Mouse (Mus musculus) left cerebral cortex, adult 9 months (tissue): ENCODE results near the gene Gpr173.
"Not testable (repeated sequence)": the region's sequence is repeated elsewhere in the genome, so short reads cannot be mapped to it uniquely, and the experiment has no call there.

Experiments used
- DNase-seq, 2 experiments: peaks; one replicate each; pipeline ENCODE4 v3.0.0; 2022; ENCODE audit warnings: low spot score in 2 of 2

Gpr173 gene

DNA sequence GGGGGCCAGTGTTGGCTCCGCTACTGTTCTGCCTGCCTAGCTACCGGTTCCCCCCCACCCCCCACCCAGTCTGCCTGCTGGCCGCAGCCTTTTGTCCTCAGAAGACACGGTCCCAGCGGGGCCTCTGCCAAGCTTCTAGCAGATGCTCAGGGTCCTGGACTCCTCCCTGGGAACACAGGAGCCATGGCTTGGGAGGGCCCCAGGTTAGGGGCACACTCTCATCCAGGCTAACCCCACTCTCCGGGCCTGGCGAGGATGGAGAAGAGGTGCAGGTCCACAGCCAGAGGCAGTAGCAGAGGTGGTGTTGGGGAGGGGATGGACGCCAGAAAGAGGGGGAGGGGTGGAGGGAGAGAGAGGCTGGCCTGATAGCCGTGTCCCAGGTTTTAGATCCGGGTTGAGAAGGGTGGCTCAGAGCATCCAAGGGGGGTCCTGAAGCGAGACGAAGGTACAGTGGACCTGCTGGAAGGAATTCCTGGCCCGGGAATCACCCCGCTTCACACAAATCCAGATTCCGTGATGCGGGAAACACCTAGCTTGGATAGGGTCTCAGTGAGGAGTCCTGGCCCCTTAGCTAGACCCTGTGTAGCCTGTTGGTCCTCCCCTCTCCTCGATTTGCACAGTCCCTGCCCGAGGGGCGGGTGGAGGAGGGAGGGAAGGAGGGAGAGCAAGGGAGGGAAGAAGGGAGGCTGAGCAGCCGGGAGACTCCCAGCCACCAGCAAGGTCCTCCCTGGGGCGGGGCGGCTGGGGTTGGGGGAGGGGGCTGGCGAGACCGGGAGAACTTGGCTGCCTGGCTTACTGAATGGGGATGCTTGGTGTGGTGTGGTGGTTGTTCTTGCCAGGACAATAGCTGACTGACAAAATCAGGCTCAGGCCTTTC is at the start of gene Gpr173:
Gene Gpr173 (minus strand): TSS at position 308 of the 877 bp plus-strand sequence.
- peak; percentile 25 to 50 for DNase-seq

DNA sequence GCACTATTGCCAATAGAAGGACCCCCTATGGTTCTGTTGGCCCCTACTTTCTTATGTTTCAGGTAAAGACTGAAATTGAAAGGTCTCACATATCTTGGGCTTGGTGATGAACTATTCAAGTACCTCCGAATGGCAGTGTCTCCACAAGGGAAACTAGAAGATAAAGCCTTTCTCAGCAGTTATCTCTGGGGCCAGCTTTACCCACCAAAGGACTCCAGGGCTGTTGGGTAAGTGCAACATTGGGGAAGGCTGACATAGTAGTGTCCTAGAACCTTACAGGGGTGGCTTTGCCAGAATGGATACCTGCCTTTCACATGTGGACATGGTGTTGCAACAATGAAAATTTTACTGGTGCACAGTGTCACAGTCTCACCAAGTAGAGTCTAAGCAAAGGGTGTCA is 34.7 kb upstream of the Gpr173 start:
- DNase-seq, result no peak

DNA sequence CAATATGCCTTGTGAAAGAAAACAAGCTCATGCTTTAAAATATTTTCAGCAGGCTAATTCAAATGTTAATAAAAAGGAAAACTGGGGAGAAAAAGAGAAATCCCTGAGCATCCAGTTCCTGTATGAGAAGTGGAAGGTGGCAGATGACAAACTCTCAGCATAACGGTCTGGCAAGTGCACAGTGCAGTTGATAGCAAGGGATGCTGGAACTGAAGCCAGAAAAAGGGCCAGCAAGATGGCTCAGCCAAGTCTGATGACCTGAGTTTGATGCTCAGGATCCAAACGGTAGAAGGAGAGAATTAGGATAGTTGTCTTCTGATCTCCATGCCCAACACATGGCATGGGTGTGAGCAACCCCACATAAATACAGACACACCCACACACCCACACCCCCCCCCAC is 31.6 kb upstream of the Gpr173 start:
- DNase-seq, result no peak

DNA sequence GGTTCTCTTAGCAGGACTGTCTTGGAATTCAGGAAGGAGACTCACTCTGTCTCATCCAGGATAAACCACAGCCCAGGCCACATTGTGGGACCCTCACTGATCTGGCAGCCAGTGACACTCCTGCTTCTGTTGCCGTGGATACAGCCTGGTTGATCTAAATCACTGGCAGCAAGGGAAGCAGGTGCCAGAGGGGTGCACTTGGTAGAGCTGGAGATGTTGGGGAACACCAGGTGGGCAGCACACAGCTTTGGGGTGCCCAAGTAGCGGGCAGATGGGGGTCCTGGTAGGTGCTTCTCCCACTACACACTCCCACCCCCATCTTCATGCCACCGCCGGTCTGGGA is 479 bp downstream of the Gpr173 start:
- DNase-seq, result no peak

DNA sequence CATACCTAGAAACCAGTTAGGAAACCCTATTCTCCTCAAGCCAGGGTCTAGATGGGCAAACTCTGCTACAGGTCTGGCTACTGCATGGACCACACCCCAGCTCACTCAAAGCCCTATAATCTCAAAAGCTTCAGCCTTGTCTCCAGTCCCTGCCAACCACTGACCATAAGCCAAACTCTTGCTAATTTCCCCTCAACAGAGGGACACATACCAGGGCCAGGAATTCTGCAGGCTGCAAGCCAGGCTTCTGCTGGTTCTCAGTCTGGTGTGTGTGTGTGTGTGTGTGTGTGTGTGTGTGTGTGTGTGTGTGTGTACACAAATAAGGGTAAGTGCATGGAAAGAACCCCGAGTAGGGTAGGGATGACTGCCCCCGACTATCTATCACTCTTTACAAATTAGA is 2.1 kb downstream of the Gpr173 start:
- DNase-seq, result no peak

DNA sequence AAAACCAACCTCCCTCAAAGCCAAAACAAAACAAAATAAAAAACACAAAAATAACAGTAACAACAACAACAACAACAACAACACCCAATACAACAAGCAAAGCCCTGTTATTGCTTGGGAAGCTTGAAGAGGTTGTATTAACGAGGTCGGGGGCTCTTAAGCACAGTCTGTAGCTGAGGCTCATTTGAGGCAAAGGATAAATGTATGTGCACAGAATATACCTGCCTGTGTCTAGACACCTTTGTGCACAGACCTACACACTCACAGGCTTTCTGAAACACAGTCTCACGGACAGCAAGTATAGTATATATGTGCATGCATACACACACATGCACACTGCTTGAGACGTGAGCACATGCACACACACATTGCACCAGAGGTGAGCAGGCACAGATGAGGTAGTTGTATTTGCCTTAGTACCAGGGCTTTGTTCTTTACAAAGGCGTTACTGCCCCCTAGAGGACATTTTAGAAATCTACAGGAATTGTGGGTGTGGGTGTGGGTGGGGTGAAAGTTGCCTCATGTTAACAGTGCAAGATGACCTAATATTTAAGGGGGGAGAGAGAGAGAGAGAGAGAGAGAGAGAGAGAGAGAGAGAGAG is 15.9 kb downstream of the Gpr173 start:
- DNase-seq, result no peak

DNA sequence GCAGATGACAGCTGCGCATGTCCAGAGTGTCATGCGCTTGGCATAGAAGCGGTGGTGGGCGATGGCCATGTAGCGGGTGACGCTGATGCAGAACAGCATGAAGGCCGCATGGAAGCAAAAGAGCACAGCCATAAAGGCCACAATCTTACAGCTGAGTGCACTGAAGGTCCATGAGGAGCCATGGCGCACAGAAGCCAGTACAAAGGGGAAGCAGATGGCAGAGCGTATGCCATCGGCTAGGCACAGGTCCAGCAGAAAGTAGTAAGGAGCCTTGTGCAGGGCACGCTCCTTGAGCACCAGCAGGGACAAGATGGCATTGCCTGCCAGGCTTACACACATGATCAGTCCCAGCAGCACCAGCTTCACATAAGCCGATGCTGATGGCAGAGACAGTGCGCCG is 21.5 kb downstream of the Gpr173 start:
- DNase-seq, result no peak

DNA sequence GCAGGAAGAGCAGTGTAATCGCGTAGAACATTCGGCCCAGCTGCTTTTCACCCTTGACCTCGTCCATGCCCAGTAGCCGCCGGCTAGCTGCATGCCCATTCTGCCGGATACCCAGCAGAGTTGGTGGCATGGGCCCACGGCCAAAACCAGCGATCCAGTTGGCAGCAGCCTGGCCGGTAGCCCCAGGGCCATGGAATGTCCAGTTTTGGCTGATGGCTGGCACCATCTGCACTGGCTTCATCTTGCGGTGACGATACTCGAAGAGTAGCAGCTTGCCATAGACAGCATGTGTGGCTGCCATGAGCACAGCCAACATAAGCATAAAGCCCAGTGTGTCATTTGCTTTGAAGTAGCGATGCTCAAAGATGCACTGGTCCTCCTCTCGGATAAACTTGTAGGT is 21.9 kb downstream of the Gpr173 start:
- DNase-seq, result no peak

DNA sequence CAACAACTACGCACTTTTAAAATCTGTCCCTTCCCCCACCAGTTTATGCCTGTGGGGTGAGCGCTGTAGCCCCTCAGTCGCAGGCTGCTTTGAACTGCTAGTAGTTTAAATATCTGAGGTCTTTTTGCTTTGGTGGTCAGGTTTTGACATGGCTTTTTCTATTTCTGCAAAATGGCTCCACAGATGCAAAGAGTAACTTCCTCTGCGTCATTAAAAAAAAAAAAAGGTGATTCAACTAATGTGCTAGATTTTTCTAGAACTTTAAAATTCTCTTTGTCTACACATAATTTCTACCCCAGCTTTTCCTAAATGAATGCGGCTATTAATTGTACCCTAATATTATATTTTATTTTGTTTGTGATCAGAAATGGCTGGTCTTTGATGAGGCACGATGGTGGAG is 25.6 kb downstream of the Gpr173 start:
- DNase-seq, result no peak

DNA sequence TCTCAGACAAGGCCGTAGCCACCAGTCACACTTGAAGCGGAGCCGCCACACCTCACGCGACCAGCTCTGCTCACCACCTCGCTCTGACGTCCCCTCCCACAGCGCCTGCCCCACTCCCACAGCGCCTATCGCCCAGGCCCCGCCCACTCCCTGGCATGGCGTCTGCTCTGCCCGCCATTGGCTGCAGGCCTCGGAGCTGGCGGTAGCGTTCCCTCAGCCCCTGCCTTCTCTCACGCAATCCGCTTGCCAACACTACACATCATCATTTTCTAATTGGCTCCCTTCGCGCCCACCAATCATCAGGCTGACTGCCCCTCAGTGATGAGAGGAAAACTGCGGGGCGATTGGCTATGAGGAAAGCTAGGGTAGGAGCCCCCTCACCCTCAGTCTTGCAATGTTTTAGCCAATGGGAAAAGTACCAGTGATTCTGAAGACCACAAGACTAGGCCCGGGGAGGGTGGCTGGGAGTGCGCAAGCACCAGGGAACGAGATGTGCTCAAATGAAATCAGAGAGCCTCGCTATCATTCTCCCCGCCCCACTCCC is 26.1 kb downstream of the Gpr173 start, which contains the start of gene Tspyl2:
Gene Tspyl2 (minus strand): TSS at position 68 of the 544 bp plus-strand sequence.
- peak; percentile 95 to 96 for DNase-seq

DNA sequence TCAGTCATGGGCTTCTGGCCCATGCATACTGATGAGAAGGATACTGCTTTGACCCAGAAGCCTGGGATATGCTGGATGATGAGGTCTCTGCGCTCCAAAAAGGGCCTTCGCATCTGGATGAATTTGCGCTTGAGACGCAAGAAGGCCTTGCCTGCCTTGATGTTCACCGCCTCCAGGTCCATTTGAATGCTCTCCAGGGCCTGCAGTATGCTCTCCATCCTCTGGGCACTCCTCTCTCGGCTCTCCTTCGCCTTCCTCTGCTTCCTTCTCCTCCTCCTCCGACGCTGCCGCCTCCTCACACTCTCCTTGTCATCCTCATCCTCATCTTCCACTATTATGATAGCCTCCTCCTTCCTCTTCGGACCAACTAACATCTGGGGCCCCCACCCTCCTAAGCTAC is 27.0 kb downstream of the Gpr173 start:
- peak in 1 of 2 experiments; percentile 21 for DNase-seq

DNA sequence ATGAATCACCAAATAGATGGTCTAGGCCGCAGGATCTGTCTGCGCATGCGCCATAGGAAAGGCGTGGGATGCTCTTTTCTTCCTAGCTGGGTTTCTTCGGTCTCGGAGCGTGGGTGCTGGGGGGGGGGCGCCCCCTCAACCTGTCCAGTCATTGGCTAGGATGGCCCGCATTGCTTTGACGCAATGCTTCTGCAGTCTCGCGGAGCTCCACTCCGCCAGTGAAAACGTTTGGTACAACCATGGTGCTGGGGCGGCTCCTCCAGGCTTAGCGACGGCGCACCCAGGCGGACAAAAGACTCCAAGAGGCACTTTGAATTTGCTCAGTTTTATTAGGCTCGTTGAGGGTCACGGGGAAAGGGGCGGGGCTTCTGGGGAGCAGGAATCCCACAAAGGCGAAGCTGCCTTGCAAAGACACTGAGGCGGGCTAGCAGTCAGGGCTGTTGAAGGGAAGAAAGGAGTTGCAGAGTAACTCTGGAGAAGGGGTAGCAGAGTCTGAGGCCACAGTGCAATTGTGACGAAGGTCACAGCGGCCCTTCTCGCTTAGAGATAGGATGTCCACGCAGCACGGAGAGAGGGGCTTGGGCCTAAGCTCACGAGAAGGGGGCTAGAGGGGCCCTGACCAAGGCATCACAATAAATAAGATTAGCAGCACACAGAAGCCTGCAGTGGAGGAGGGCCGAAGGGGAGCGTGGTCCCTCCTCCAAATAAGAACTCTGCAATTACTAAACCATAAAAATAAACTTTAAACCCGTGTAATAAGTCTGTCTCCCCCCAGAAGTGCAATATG is 31.8 kb downstream of the Gpr173 start:
- DNase-seq, result peak; percentile 90 to 92

DNA sequence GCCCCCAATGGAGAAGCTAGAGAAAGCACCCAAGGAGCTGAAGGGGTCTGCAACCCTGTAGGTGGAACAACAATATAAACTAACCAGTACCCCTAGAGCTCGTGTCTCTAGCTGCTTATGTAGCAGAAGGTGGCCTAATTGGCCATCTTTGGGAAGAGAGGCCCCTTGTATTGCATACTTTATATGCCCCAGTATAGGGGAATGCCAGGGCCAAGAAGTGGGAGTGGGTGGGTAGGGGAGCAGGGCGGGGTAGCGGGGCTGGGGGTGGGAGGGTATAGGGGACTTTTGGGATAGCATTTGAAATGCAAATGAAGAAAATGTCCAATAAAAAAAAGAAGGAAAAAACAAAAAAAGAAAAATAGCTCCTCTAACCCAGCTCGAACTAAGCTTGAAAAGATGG is 32.4 kb downstream of the Gpr173 start:
- not testable (repeated sequence) for DNase-seq

DNA sequence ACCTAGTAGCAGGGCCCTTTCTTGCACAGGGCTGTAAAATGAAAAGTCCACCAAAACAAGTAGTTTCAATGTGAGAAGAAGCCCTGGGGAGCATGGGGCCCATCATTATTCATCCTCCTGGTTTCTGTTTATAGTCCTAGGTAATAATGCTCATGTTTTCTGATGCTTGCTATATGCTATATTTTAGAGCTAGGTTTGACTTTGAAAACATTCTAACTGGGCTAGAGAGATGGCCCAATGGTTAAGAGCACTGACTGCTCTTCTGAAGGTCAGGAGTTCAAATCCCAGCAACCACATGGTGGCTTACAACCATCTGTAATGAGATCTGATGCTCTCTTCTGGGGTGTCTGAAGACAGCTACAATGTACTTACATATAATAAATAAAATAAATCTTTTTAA is 39.1 kb downstream of the Gpr173 start:
- DNase-seq, result not testable (repeated sequence)

DNA sequence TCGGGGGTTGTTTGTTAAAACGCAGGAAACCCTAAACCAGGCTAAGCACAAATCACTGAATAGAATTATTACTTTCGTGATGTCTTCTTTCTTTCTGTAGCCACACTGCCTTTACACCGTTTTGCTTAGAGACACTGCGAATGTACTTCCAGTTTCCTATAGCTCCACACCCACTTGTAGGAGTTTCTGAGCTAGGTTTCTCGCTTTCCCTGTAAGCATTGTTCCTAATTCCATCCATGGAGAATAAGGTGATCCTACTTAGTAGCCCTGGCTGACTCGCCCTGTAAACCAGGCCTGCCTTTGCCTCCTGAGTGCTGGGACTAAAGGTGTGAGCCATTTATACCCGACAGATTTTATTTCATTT is 40.8 kb downstream of the Gpr173 start:
- no peak for DNase-seq

DNA sequence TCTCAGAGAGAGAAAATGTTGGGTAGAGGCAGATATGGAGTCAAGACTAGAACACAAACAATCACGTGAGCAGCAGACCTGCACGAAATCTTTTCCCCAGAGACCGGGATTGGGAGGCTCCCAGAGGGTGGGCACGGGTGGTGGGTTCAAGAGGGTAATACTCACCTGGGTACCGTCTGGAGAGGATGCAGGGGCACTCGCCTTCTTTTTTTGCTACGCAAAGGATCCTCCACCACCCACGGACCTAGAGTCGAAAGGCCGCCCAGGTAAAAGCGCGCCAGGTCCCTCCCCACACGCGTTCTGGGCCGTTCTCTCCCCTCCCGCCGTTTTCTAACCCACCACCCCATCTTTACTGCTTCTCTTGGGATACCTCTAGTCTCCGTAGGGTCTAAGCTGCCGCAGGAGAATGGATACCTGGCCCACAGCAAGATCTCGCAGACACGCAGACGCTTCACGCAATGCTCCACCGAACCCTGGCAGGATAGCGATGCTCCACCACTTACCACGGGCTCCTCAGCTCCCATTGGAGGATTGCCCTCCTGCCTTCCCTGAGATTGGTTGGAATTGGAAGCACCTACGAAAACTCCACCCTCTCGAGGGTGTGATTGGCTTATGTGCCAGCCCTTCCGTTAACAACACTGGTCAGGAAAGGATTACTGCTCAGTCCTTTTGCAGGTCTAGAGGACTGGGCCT is 41.4 kb downstream of the Gpr173 start, which contains the start of gene Kantr:
Gene Kantr (minus strand): TSS at position 500 of the 693 bp plus-strand sequence.
- peak; percentile 67 to 84 for DNase-seq

DNA sequence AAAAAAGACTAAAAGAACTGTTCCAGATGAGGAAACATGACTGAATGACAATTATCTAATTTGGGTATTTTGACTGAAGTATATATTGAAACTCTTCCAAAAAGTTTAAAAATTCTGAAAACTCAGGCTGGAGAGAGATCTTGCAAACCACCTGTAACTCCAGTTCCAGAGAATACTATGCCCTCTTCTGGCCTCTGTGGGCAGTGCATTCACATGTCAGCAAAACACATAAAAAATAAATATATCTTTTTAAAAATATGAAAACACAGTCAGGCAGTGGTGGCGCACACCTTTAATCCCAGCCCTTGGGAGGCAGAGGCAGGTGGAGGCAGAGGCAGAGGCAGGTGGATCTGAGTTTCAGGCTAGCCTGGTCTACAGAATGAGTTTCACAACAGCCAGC is 44.9 kb downstream of the Gpr173 start:
- no peak for DNase-seq

DNA sequence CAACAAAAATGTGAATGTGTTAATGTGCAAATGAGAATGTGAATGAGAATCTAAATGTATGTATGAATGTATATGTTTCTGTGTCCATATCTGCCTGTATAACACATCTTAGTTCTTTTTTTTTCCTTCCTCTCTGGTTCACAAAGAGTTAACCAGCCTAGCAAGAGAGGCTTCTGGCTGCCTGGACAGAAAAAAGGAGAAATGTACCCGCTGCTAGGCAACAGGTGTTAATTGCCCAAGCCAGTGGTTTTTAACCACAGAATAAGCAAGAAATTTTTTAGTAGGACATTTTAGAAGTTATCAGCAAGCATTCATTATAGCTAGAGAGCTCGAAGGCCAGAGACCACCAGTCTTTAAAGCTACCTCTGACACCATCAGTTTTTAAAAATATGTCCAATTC is 45.7 kb downstream of the Gpr173 start:
- no peak for DNase-seq

DNA sequence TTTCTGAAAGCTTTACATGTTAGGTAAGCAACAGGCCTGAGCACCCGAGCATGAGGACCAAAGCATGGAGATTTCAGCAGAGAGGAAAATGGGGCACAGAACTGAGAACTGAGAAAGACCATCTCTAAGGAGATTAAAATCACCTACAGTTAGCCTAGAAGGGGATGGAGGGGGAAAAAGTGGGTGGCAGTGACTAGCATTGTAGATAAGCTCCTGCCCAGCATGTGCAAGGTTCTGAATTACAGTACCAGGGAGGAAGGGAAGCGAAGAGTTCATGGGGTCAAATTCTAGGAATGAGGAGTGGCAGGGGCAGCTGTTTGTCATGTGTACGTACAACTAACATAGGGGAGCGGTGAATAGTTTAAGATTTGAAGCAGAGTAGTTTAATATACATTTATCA is 48.0 kb downstream of the Gpr173 start:
- DNase-seq, result no peak

DNA sequence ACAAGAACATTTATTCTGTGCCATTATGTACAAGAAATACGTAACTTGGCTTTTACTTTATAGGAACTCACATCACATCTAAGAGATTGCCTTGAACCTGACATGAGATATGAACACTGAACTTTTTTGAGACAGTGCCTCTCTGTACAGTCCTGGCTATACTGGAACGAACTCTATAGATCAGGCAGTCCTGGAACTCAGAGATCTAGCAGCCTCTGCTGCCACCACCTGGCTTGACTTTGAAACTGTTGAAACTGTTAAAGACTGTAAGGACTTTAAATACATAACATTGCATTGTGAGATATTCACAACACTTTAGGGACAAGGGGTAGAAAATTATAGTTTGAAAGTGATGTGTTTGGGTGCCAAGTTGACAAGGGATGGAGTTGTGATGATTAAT is 60.6 kb downstream of the Gpr173 start:
- DNase-seq, result peak in 1 of 2 experiments; percentile 19

DNA sequence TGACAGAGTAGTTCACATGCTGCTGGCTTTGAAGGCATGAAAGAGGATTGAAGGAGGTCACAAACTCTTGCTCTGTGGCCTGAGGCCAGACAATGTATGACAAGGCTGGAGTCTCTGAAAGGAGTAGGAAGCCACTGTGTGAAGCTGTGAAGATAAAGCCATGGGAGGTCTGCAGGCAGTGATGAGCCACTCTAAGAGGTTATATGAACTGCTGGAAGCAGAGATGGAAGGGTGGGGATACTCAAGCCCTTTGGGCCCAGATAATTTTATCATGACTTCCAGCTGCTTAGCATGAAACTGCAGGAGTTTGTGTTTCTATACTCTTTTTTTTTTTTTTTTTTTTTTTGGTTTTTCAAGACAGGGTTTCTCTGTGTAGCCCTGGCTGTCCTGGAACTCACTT is 61.1 kb downstream of the Gpr173 start:
- DNase-seq, result no peak

DNA sequence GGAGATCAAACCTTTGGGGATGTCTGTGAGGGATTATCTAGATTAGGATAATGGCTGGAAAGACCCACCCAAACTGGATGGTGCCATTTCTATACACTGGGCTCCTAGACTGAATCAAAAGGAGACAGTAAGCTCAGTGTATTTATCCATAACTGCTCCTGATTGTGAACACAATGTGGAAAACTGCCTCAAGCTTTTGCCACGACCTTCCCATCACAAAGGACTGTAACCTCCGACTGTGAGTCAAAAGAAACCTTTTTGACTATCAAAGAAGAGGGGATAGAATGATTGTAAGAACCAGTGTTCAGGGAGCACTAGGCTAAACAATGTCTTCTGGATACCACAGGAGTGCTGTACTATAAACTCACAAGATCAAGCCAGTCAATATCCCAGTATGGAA is 62.3 kb downstream of the Gpr173 start:
- DNase-seq, result no peak
